Mouse (Mus musculus) neural tube, embryonic 15.5 days (tissue): Measurements from ENCODE around the gene Lysmd3. TPM values are rescaled to one million over a fixed set of nuclear protein-coding genes. Genes with fewer than 3 reads are reported as not detected.
A peak's percentile ranks its signal among the peaks of the same experiment; 100 is the strongest.
"Not testable (repeated sequence)": the region's sequence is repeated elsewhere in the genome, so short reads cannot be mapped to it uniquely, and the experiment has no call there.

Source experiments
- ATAC-seq: fragments of 200-750 bp; cut with Nextera tagmentation; 2 replicates; pipeline ENCODE4 v1.8.0; 2017; ENCODE audit warnings: mild to moderate bottlenecking, moderate TSS enrichment, moderate library complexity; ENCODE audit not compliant: low FRiP score
- H3K27ac ChIP-seq: fragments of 300-500 bp; sonication (generic); replicated peaks from 2 replicates; pipeline ENCODE4 v1.5.1; 2015; ENCODE audit warnings: mild to moderate bottlenecking, inconsistent platforms
- H3K27me3 ChIP-seq: fragments of 300-500 bp; sonication (generic); replicated peaks from 2 replicates; pipeline ENCODE4 v1.6.1; 2015; ENCODE audit warnings: inconsistent platforms
- H3K36me3 ChIP-seq: fragments of 300-500 bp; sonication (generic); 2 replicates; pipeline ENCODE4 v1.6.1; 2015; ENCODE audit warnings: inconsistent platforms
- H3K4me1 ChIP-seq: fragments of 300-500 bp; sonication (generic); 2 replicates; pipeline ENCODE4 v1.6.1; 2015; ENCODE audit warnings: inconsistent platforms
- H3K4me2 ChIP-seq: fragments of 300-500 bp; sonication (generic); 2 replicates; pipeline ENCODE4 v1.6.1; 2015; ENCODE audit warnings: inconsistent platforms, mild to moderate bottlenecking, moderate library complexity
- H3K4me3 ChIP-seq: fragments of 300-500 bp; sonication (generic); replicated peaks from 2 replicates; pipeline ENCODE4 v1.5.1; 2015; ENCODE audit warnings: mild to moderate bottlenecking, inconsistent platforms
- H3K9ac ChIP-seq: fragments of 300-500 bp; sonication (generic); replicated peaks from 2 replicates; pipeline ENCODE4 v1.6.1; 2015; ENCODE audit warnings: mild to moderate bottlenecking, inconsistent platforms
- H3K9me3 ChIP-seq: fragments of 300-500 bp; sonication (generic); replicated peaks from 2 replicates; pipeline ENCODE4 v1.6.1; 2016; ENCODE audit warnings: inconsistent platforms
- WGBS: fragments of 180-500 bp; shearing (Covaris S2); methylation state at CpG from one replicate; pipeline ENCODE4 v1.1.7; 2015; ENCODE audit warnings: mixed read lengths; 5-methylcytosine and 5-hydroxymethylcytosine counted together
- polyA plus RNA-seq: library from polyadenylated mRNA; unstranded; fragments of >200 nt; fragmentation: Nextera tagmentation; extraction: Ambion mirVana; gene quantifications from 2 replicates; pipeline ENCODE4 v1.2.1, GENCODE M21; 2015

Lysmd3 gene
- 17.6 and 18.5 TPM in 2 replicates for polyA plus RNA-seq

GRCm38 (mm10) chr13:81657351-81658052 is at the start of gene Lysmd3:
Lysmd3 (plus strand) TSS chr13:81657663.
- ATAC-seq, result peak; percentile 100
- Histone ChIP-seq H3K27me3 (no peaks in the 10 kb centered on the region), H3K27ac (peak within 1 kb of the TSS; percentile 90), H3K4me3 (peak within 1 kb of the TSS; percentile 75), H3K36me3 (no peaks in the 10 kb centered on the region), H3K9ac (peak within 1 kb of the TSS; percentile 90), H3K4me1 (peaks cover 26% of the 10 kb centered on the region), H3K4me2 (peak within 1 kb of the TSS; percentile 65), H3K9me3 (no peaks in the 10 kb centered on the region)
- WGBS, result 1% methylated on average over 55 of the region's 73 CpGs

GRCm38 (mm10) chr13:81610349-81610748 is 47.1 kb upstream of the Lysmd3 start:
- Histone ChIP-seq H3K36me3 (no peaks in the 10 kb centered on the region), H3K9me3 (0 out of 2 replicates have a peak, but pooled peaks cover 8% of the 10 kb centered on the region), H3K9ac (no peak overlapping the region), H3K4me1 (no peaks in the 10 kb centered on the region), H3K27ac (no peak overlapping the region), H3K27me3 (no peaks in the 10 kb centered on the region), H3K4me2 (no peak overlapping the region), H3K4me3 (no peak overlapping the region)
- 92% methylated on average over 4 of the region's 4 CpGs for WGBS
- ATAC-seq, result no peak

- H3K4me1 ChIP-seq, H3K36me3 ChIP-seq, ATAC-seq, H3K27ac ChIP-seq, H3K27me3 ChIP-seq, H3K4me3 ChIP-seq, H3K4me2 ChIP-seq, H3K9me3 ChIP-seq, H3K9ac ChIP-seq: not testable (repeated sequence)
- WGBS, result 47% methylated on average over 1 of the region's 1 CpGs
Observed at GRCm38 (mm10) chr13:81627861-81628260, 29.6 kb upstream of the Lysmd3 start.

- Histone ChIP-seq H3K4me3 (no peak overlapping the region), H3K36me3 (no peaks in the 10 kb centered on the region), H3K4me2 (no peak overlapping the region), H3K9ac (no peak overlapping the region), H3K4me1 (peaks cover 12% of the 10 kb centered on the region), H3K9me3 (no peaks in the 10 kb centered on the region), H3K27ac (no peak overlapping the region), H3K27me3 (peaks cover 4% of the 10 kb centered on the region; the same call in 1 of the 2 replicates)
- 10% methylated on average over 2 of the region's 2 CpGs for WGBS
- no peak for ATAC-seq
Observed at GRCm38 (mm10) chr13:81628631-81629190, 28.8 kb upstream of the Lysmd3 start.

- H3K4me3 ChIP-seq, result no peak overlapping the region
- no peak for ATAC-seq
- WGBS, result 24% methylated on average over 3 of the region's 3 CpGs
- 0 out of 2 replicates have a peak overlapping the region, but pooled peaks have one; percentile 9 for H3K27ac ChIP-seq
- no peak overlapping the region for H3K4me2 ChIP-seq
- peaks cover 4% of the 10 kb centered on the region; the same call in 1 of the 2 replicates for H3K27me3 ChIP-seq
- H3K9ac ChIP-seq, result no peak overlapping the region
- H3K36me3 ChIP-seq, result no peaks in the 10 kb centered on the region
- peaks cover 12% of the 10 kb centered on the region for H3K4me1 ChIP-seq
- H3K9me3 ChIP-seq, result no peaks in the 10 kb centered on the region
Observed at GRCm38 (mm10) chr13:81629395-81629794, 28.1 kb upstream of the Lysmd3 start.

- H3K4me3 ChIP-seq, result no peak overlapping the region
- H3K9me3 ChIP-seq, result no peaks in the 10 kb centered on the region
- H3K27ac ChIP-seq, result no peak overlapping the region
- peaks cover 4% of the 10 kb centered on the region; the same call in 1 of the 2 replicates for H3K27me3 ChIP-seq
- no peaks in the 10 kb centered on the region for H3K36me3 ChIP-seq
- H3K4me2 ChIP-seq, result peak overlapping the region; percentile 2; the same call in 1 of the 2 replicates
- no peak overlapping the region for H3K9ac ChIP-seq
- H3K4me1 ChIP-seq, result peaks cover 12% of the 10 kb centered on the region
- no peak for ATAC-seq
- WGBS, result 18% methylated on average over 5 of the region's 5 CpGs
Observed at GRCm38 (mm10) chr13:81630566-81630965, 26.9 kb upstream of the Lysmd3 start.

- H3K9ac ChIP-seq, result peak within 1 kb of the TSS; percentile 53
- H3K4me3 ChIP-seq, result peak within 1 kb of the TSS; percentile 63
- peaks cover 12% of the 10 kb centered on the region for H3K4me1 ChIP-seq
- whole genome bisulfite sequencing, result under 1% methylated on average over 42 of the region's 42 CpGs
- peak within 1 kb of the TSS; percentile 98 for H3K4me2 ChIP-seq
- H3K27ac ChIP-seq, result 0 out of 2 replicates have a peak within 1 kb of the TSS, but pooled peaks have one; percentile 33
- H3K9me3 ChIP-seq, result no peaks in the 10 kb centered on the region
- no peaks in the 10 kb centered on the region for H3K36me3 ChIP-seq
- ATAC-seq, result peak; percentile 99
- peaks cover 4% of the 10 kb centered on the region; the same call in 1 of the 2 replicates for H3K27me3 ChIP-seq
Observed at GRCm38 (mm10) chr13:81632720-81633415, 24.6 kb upstream of the Lysmd3 start, which contains the start of gene Adgrv1. Adgrv1 (minus strand) TSS chr13:81633154.

GRCm38 (mm10) chr13:81639624-81640023 is 17.8 kb upstream of the Lysmd3 start:
- Histone ChIP-seq H3K4me2 (no peak overlapping the region), H3K27ac (no peak overlapping the region), H3K9ac (no peak overlapping the region), H3K27me3 (no peaks in the 10 kb centered on the region), H3K4me3 (no peak overlapping the region), H3K36me3 (no peaks in the 10 kb centered on the region), H3K4me1 (peaks cover 5% of the 10 kb centered on the region), H3K9me3 (no peaks in the 10 kb centered on the region)
- 20% methylated on average over 4 of the region's 4 CpGs for WGBS
- no peak for ATAC-seq

- ATAC-seq, result no peak
Observed at GRCm38 (mm10) chr13:81640881-81641280, 16.6 kb upstream of the Lysmd3 start.

GRCm38 (mm10) chr13:81641289-81642045 is 16.0 kb upstream of the Lysmd3 start:
- 5% methylated on average over 8 of the region's 8 CpGs for WGBS

More at GRCm38 (mm10) chr13:81640881-81641280, 16.6 kb upstream of the Lysmd3 start:
- 37% methylated on average over 6 of the region's 6 CpGs for WGBS
- Histone ChIP-seq H3K36me3 (no peaks in the 10 kb centered on the region), H3K4me1 (peaks cover 5% of the 10 kb centered on the region), H3K4me3 (no peak overlapping the region), H3K9me3 (no peaks in the 10 kb centered on the region), H3K27me3 (no peaks in the 10 kb centered on the region), H3K9ac (no peak overlapping the region), H3K4me2 (peak overlapping the region; percentile 61; the same call in 1 of the 2 replicates), H3K27ac (no peak overlapping the region)

More at GRCm38 (mm10) chr13:81641289-81642045, 16.0 kb upstream of the Lysmd3 start:
- Histone ChIP-seq H3K4me2 (peak overlapping the region; percentile 61), H3K36me3 (no peaks in the 10 kb centered on the region), H3K4me3 (peak overlapping the region; percentile 30), H3K9me3 (no peaks in the 10 kb centered on the region), H3K27me3 (no peaks in the 10 kb centered on the region), H3K9ac (peak overlapping the region; percentile 42), H3K27ac (no peak overlapping the region), H3K4me1 (peaks cover 5% of the 10 kb centered on the region)
- peak; percentile 63; the same call in 1 of the 2 replicates for ATAC-seq
